Mouse (Mus musculus) adipocyte (in vitro differentiated cells): ENCODE results near the gene Aifm2.

Experiments used
- DNase-seq: peaks from one replicate; pipeline ENCODE4 v3.0.0-alpha.2; 2016; ENCODE audit warnings: low spot score

Gene Aifm2

GRCm38 (mm10) chr10:61764689-61765088, 49.6 kb downstream of the Aifm2 start:
- DNase-seq, result no peak

- DNase-seq, result no peak
Measured at GRCm38 (mm10) chr10:61765558-61765957, 50.5 kb downstream of the Aifm2 start.

GRCm38 (mm10) chr10:61766806-61767205, 51.7 kb downstream of the Aifm2 start:
- DNase-seq, result no peak

GRCm38 (mm10) chr10:61781461-61782128, 66.5 kb downstream of the Aifm2 start:
- DNase-seq, result no peak

- peak; percentile 47 for DNase-seq
Measured at GRCm38 (mm10) chr10:61782799-61783611, 67.9 kb downstream of the Aifm2 start.

GRCm38 (mm10) chr10:61783621-61784251, 68.7 kb downstream of the Aifm2 start, which contains the start of gene H2afy2:
Gene H2afy2 (minus strand): TSS chr10:61784147.
- DNase-seq, result no peak

GRCm38 (mm10) chr10:61784414-61784813, 69.4 kb downstream of the Aifm2 start:
- no peak for DNase-seq

- no peak for DNase-seq
Measured at GRCm38 (mm10) chr10:61787541-61788313, 72.7 kb downstream of the Aifm2 start.

GRCm38 (mm10) chr10:61788499-61788898, 73.4 kb downstream of the Aifm2 start:
- DNase-seq, result no peak
